Mouse (Mus musculus): ENCODE measurements around the gene Rhd.

DNA sequence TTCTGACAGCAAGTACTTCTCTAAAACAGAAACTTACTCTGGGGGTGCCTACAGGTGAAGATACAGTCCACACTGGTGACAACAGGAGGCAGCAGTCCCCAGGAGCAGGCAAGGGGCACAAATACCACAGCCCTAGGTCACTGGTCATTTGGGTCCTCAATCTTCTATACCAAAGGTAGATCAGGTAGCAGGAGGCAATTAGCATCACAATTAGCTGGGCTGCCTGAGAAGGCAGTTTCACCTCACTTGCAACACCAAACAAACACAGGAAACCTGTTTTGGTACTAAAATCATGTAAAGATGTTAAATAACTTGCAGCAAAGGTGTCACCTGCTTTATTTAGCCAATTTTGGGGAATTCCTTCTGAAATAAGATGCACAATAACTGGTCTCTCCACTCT lies 38.0 kb upstream of the Rhd start:
- TF ChIP-seq CTCF (IDR thresholded peaks at IDR 0.05; ENCODE audit: borderline replicate concordance, control insufficient read depth, extremely low read depth, insufficient read depth, low read length, poor library complexity) (no peak), POLR2A (IDR thresholded peaks at IDR 0.05; ENCODE audit: control insufficient read depth, extremely low read depth, insufficient read depth, low read length, poor library complexity) (no peak)
